Mouse (Mus musculus): ENCODE results near the gene Gucy1a1. TPM values are rescaled to one million over a fixed set of nuclear protein-coding genes. Genes with fewer than 3 reads are reported as not detected.
A peak's percentile ranks its signal among the peaks of the same experiment; 100 is the strongest.

Gucy1a1 gene
- polyA plus RNA-seq, 1 experiment = 45.0 TPM

DNA sequence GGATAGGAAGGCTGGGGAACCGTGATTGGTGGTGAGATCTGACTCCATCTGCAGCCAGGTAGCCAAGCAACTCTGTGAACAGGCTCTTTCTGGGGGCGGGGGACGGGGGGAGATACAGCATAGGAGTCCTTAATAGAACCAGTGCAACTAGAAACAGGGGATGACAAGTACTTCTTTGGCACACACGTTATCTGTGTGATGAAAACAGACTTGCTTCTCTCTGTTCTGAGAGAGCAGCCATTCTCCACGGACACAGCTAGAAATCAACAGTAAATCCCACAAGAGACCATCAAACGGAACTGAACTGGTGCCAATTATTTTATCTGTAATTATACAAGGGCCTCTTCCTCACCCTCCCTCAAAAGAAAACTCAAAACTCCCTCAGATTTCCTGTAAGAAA, 41.4 kb downstream of the Gucy1a1 start:
- no peak overlapping the region for H3K4me3 ChIP-seq (ENCODE audit: insufficient read depth, low read length)
- no peak for TF ChIP-seq POLR2A (IDR thresholded peaks at IDR 0.05; ENCODE audit: extremely low read depth, insufficient read depth, low read length)
- no peak for TF ChIP-seq CTCF (IDR thresholded peaks at IDR 0.05; ENCODE audit: extremely low read depth, insufficient read depth, low read length)
- H3K27ac ChIP-seq (ENCODE audit: insufficient read depth, low read length) = no peak overlapping the region
- no peaks in the 10 kb centered on the region; the same call in 1 of the 2 replicates for H3K4me1 ChIP-seq (ENCODE audit: control insufficient read depth, insufficient read depth, low read length)

DNA sequence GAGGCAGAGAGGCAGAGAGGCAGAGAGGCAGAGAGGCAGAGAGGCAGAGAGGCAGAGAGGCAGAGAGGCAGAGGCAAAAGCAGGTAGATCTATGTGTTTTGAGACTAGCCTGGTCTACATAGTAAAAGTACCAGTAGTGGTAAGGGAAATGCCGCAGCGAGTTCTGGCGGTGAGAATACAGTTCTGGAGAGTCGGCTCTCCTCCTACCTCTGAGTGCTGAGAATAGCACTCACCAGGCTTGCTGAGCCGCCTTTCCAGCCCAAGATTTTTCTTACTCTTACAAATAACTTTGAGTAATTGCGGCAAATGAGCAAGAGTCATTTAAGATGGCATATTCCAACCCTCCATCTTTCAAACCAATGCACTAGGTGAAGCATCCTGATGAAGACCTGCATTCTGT, 46.5 kb downstream of the Gucy1a1 start:
- H3K27ac ChIP-seq (ENCODE audit: insufficient read depth, low read length) = no peak overlapping the region
- no peak overlapping the region for H3K4me3 ChIP-seq (ENCODE audit: insufficient read depth, low read length)
- no peak for TF ChIP-seq POLR2A (IDR thresholded peaks at IDR 0.05; ENCODE audit: extremely low read depth, insufficient read depth, low read length)
- no peak for TF ChIP-seq CTCF (IDR thresholded peaks at IDR 0.05; ENCODE audit: extremely low read depth, insufficient read depth, low read length)
- no peaks in the 10 kb centered on the region for H3K4me1 ChIP-seq (ENCODE audit: control insufficient read depth, insufficient read depth, low read length)

DNA sequence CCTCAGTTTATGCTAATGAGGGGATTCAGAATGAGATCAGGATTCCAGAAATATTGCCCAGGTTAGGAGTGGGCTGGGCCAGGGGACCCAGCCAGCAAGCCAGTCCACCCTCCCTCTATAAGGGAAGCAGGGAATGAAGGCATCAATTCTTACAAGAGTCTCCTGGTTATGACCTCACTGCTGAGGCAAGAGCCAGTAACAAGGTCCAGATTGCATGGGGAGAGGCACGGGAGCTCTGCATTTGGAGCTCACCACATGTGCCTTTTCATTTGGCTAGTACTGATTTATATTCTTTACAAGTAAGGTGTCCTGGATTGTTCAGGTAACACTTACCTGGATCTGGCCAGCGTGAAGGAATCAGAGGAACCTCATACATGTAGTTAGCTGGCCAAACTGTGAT, 48.8 kb downstream of the Gucy1a1 start:
- no peaks in the 10 kb centered on the region for H3K4me1 ChIP-seq (ENCODE audit: control insufficient read depth, insufficient read depth, low read length)
- no peak overlapping the region for H3K4me3 ChIP-seq (ENCODE audit: insufficient read depth, low read length)
- no peak overlapping the region for H3K27ac ChIP-seq (ENCODE audit: insufficient read depth, low read length)
- TF ChIP-seq CTCF (IDR thresholded peaks at IDR 0.05; ENCODE audit: extremely low read depth, insufficient read depth, low read length) = no peak
- no peak for TF ChIP-seq POLR2A (IDR thresholded peaks at IDR 0.05; ENCODE audit: extremely low read depth, insufficient read depth, low read length)

DNA sequence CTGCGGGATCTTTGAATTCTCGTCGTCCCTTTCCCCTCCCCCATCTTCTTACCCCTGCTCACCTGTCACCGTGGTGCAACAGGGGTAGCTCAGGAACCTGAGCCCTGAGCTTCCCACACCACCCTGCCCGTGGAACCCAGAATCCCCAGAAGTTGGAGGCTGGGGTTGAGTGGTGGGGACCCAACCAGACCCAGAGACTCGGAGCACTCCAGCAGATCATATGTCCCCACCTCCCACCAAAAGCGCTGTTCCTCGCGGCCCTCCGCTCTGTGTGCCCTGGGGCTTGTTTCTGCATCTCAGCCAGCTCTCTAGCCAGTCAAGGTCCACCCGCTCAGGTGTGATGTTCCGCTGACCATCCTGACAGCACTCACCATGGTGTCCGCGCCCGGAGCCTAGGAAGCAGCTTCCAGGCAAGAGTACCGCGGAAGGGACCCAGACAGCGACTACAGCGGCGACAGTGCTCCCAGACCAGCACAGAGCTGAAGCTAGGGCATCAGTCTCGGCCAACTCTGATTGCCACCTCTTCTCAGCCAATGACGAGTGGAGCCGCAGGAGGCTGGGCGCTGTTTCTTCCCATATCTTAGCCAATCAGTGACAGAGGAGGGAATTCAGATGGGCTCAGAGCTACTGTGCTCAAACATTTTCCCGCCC, 71.3 kb downstream of the Gucy1a1 start, which contains the start of gene Gucy1b1:
Gucy1b1 (minus strand) TSS at position 489 of the 651 bp plus-strand sequence.
- H3K27ac ChIP-seq (ENCODE audit: insufficient read depth, low read length) = peak within 1 kb of the TSS; percentile 54
- peak within 1 kb of the TSS; percentile 66 for H3K4me3 ChIP-seq (ENCODE audit: insufficient read depth, low read length)
- no peak for TF ChIP-seq CTCF (IDR thresholded peaks at IDR 0.05; ENCODE audit: extremely low read depth, insufficient read depth, low read length)
- TF ChIP-seq POLR2A (IDR thresholded peaks at IDR 0.05; ENCODE audit: extremely low read depth, insufficient read depth, low read length) = peak; percentile 99
- H3K4me1 ChIP-seq (ENCODE audit: control insufficient read depth, insufficient read depth, low read length) = peaks cover 5% of the 10 kb centered on the region

DNA sequence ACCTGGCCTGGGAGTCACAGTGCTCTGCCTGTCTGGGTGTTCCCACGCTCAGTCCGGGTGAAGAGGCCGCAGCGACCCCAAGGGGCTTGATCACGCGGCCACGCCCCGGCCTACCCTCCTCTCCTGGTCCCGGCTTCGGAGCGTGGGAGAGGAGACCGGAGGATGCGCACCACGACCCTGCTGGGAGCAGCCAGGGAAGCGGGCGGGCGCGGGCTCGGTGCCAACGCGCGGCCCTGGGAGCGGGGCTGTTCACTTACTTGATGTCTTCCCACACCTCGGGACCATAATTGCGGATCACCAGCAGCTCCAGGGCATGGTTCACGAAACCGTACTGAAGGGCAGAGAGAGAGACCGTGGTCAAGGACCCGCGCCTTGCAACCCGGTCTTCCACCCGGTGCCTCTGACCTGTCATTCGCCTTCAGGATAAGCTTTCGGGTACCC, 71.8 kb downstream of the Gucy1a1 start:
- Histone ChIP-seq H3K27ac (ENCODE audit: insufficient read depth, low read length) (peak overlapping the region; percentile 54), H3K4me3 (ENCODE audit: insufficient read depth, low read length) (peak overlapping the region; percentile 66), H3K4me1 (ENCODE audit: control insufficient read depth, insufficient read depth, low read length) (peaks cover 7% of the 10 kb centered on the region)
- TF ChIP-seq POLR2A (IDR thresholded peaks at IDR 0.05; ENCODE audit: extremely low read depth, insufficient read depth, low read length) (no peak; the same call in 1 of the 2 replicates), CTCF (IDR thresholded peaks at IDR 0.05; ENCODE audit: extremely low read depth, insufficient read depth, low read length) (no peak)

DNA sequence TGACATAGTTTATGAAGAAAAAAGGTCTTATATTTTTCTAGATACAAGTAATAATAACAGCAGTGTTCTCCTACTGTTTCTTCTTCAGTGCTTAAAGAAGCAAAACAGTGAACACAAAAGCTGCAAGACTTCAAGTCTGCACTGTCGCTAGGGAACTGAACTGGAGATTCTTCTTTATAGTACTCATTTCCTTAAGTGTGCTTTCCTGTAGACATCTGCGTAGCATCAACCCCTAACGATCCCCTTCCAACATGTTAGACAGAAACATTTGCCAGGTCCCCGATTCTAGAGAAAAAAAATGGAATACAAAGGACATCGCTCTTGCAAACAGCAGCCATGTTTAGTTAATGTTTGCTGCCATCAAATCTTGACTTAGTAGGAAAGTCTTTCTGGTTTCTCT, 77.8 kb downstream of the Gucy1a1 start:
- Histone ChIP-seq H3K4me1 (ENCODE audit: control insufficient read depth, insufficient read depth, low read length) (peaks cover 12% of the 10 kb centered on the region), H3K4me3 (ENCODE audit: insufficient read depth, low read length) (no peak overlapping the region), H3K27ac (ENCODE audit: insufficient read depth, low read length) (no peak overlapping the region)
- no peak for TF ChIP-seq POLR2A (IDR thresholded peaks at IDR 0.05; ENCODE audit: extremely low read depth, insufficient read depth, low read length)
- no peak for TF ChIP-seq CTCF (IDR thresholded peaks at IDR 0.05; ENCODE audit: extremely low read depth, insufficient read depth, low read length)

DNA sequence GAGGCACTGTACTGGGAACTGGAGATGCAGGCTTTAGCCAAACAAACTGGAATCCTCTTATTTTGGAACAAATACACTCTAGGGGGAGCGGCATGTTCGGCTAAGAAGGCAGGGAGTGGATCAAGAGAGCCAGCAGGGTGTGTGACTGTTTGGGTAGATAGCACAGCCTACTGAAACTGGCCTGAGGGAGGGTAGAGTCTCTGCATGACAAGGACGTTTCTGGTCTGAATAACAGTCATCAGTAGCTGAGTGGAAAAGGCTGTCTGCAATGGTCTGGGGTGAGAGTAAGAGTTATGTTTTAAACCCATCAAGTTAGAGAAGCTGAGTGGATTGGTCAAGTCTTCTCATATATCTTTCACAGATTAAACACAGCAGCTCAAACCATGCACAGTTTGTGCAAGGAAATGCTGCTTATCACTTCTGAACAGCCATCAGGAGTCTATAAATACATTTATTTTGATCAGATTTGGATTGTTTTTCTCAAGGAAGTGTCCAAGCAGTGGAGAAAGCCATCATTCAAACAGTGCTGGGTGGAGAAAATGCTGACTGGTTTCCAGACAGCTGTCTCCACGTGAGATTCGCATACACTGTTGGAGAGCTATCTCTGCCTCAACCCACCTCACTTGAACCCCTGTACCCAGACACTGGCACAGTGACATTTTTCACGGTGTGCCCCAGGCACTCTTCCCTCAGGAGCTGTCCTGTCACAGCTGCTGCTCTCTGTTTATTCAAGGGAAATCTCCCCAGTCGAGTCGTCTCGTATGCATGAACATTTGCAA, 84.0 kb downstream of the Gucy1a1 start:
- Histone ChIP-seq H3K27ac (ENCODE audit: insufficient read depth, low read length) (no peak overlapping the region), H3K4me1 (ENCODE audit: control insufficient read depth, insufficient read depth, low read length) (peaks cover 11% of the 10 kb centered on the region), H3K4me3 (ENCODE audit: insufficient read depth, low read length) (no peak overlapping the region)
- TF ChIP-seq CTCF (IDR thresholded peaks at IDR 0.05; ENCODE audit: extremely low read depth, insufficient read depth, low read length) = no peak

DNA sequence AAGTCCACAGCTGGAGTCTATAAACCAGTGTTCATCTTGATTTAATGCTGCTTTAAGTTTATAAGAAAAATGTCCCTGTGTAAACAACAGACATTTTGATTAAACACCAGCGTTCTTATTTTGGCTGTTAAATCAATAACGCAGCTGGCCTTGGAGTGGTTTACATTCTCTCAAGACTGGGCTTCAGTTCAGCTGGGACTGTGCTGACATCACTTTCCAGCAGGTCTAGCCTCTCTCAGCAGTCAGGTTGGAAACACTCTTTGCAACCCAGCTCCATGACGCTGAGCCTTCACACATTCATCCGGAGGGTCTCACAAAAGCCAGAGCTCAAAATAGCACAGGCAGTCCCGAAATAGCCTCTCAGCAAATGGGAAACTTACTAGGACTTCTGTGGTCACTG, 88.4 kb downstream of the Gucy1a1 start:
- TF ChIP-seq POLR2A (IDR thresholded peaks at IDR 0.05; ENCODE audit: extremely low read depth, insufficient read depth, low read length) = no peak
- TF ChIP-seq CTCF (IDR thresholded peaks at IDR 0.05; ENCODE audit: extremely low read depth, insufficient read depth, low read length) = no peak
- Histone ChIP-seq H3K27ac (ENCODE audit: insufficient read depth, low read length) (no peak overlapping the region), H3K4me1 (ENCODE audit: control insufficient read depth, insufficient read depth, low read length) (peaks cover 8% of the 10 kb centered on the region), H3K4me3 (ENCODE audit: insufficient read depth, low read length) (no peak overlapping the region)

DNA sequence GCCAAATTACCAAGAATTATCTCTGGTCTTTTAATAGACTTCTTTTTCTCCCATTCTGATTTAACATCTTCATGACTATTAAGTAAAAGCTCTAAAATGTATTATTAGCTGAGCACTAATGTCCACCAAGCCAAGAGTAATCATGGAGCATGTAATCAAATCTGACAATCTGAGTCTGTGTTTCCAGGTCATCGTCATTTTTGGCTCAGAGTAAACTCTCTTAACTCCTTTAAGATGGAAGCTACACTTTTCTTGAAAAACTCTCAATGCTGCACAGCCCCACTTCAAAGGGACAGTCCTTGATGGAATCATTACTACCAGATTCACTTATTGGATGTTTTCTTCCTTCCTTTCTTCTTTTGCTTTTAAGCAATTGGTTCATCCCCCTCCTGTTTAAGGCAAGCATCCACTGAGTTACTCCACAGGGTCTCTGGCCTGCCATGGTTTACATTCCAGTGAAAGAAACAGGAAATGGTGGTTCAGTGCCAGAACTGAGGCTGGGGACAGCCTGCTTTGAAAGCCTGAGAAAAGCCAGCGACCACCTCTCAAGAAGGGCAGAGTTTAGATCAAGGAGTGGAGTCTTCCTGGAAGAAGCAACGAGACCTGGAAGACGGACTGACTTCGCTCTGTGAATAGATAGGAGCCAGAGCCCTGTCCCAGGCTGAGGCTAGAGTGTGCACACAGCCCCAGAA, 91.2 kb downstream of the Gucy1a1 start:
- Histone ChIP-seq H3K4me3 (ENCODE audit: insufficient read depth, low read length) (no peak overlapping the region), H3K4me1 (ENCODE audit: control insufficient read depth, insufficient read depth, low read length) (peaks cover 3% of the 10 kb centered on the region; the same call in 1 of the 2 replicates), H3K27ac (ENCODE audit: insufficient read depth, low read length) (no peak overlapping the region)
- TF ChIP-seq CTCF (IDR thresholded peaks at IDR 0.05; ENCODE audit: extremely low read depth, insufficient read depth, low read length) = no peak
- TF ChIP-seq POLR2A (IDR thresholded peaks at IDR 0.05; ENCODE audit: extremely low read depth, insufficient read depth, low read length) = no peak

Measured in cortical plate, adult 2 months (tissue).